In genomic region chr14:93450930-93451665, GRCm38 (mm10) we compare ENCODE assay signal across 24 mouse cellular contexts.
A peak's percentile ranks its signal among the peaks of the same experiment; 100 is the strongest.
DNase-seq lines count a peak whose midpoint lies in the region; ATAC-seq lines count a peak whose summit lies in the region.
"Had no signal": no experiment of that assay in that cellular context is flagged by ENCODE, and none has a peak within 500 bp of the region (broad histone marks: within the 10 kb centered on the region; RNA-seq: fewer than 3 reads in every experiment).

No protein-coding gene starts in this region.

- peak; percentile 25 for DNase-seq in cerebellum, adult 9-10 months
- no peak for DNase-seq in cerebellum, adult 9-11 months
- DNase-seq in layer of hippocampus, adult 11-12 months (ENCODE audit: low spot score): peak; percentile 11
- DNase-seq in layer of hippocampus, postnatal 25 days (ENCODE audit: extremely low spot score in 1 of 2, low spot score in 1 of 2): no peak
- DNase-seq in heart, postnatal 25 days (ENCODE audit: low spot score): no peak
- DNase-seq: adrenal gland, postnatal 14 days; B cell, adult 2 months; cerebellum, adult 11 months; cerebellum, adult 8-10 months; cerebellum, postnatal 36 days; gastrocnemius, postnatal 36 days; heart, adult 11 months; heart, postnatal 4 days; kidney, adult 11 months; kidney, adult 9 months had no signal

- peak overlapping the region; percentile 75 for H3K27ac ChIP-seq in forebrain, embryonic 15.5 days (replicated peaks)
- H3K27ac ChIP-seq: embryonic facial prominence, embryonic 15.5 days; heart, embryonic 13.5 days; hindbrain, embryonic 13.5 days; hindbrain, postnatal 0 days had no signal

- 0 out of 2 replicates have a peak, but pooled peaks cover 3% of the 10 kb centered on the region for H3K4me1 ChIP-seq in forebrain, embryonic 15.5 days
- H3K4me1 ChIP-seq: embryonic facial prominence, embryonic 15.5 days; heart, embryonic 13.5 days; hindbrain, embryonic 13.5 days had no signal

- intact Hi-C loops in heart, postnatal 25 days (cut with DNase I): no loop called here

- H3K36me3 ChIP-seq in forebrain, embryonic 15.5 days: no peaks in the 10 kb centered on the region
- H3K36me3 ChIP-seq: embryonic facial prominence, embryonic 15.5 days; G1E; heart, embryonic 13.5 days; hindbrain, embryonic 13.5 days had no signal

- WGBS in forebrain, embryonic 15.5 days: 52% methylated on average over 5 of the region's 5 CpGs

- H3K9ac ChIP-seq in forebrain, embryonic 15.5 days (replicated peaks): no peak overlapping the region
- H3K9ac ChIP-seq: embryonic facial prominence, embryonic 15.5 days; heart, embryonic 13.5 days; hindbrain, embryonic 13.5 days had no signal

- H3K4me3 ChIP-seq in forebrain, embryonic 15.5 days: no peak overlapping the region
- H3K4me3 ChIP-seq: embryonic facial prominence, embryonic 15.5 days; erythroblast, embryonic 14.5 days; heart, embryonic 13.5 days; hindbrain, embryonic 13.5 days had no signal

- no peaks in the 10 kb centered on the region for H3K27me3 ChIP-seq in forebrain, embryonic 15.5 days
- H3K27me3 ChIP-seq: embryonic facial prominence, embryonic 15.5 days; heart, embryonic 13.5 days; hindbrain, embryonic 13.5 days had no signal

- no peaks in the 10 kb centered on the region for H3K9me3 ChIP-seq in forebrain, embryonic 15.5 days
- H3K9me3 ChIP-seq: embryonic facial prominence, embryonic 15.5 days; G1E; heart, embryonic 13.5 days; hindbrain, embryonic 13.5 days had no signal

- peak; percentile 89 for ATAC-seq in forebrain, embryonic 15.5 days (replicated peaks)
- no peak for ATAC-seq in frontal cortex, adult (ENCODE audit: low TSS enrichment)
- ATAC-seq: CD4-positive, CD25-positive, alpha-beta regulatory T cell, adult 4 months; hindbrain, postnatal 0 days had no signal

- H3K4me2 ChIP-seq in forebrain, embryonic 15.5 days (replicated peaks): no peak overlapping the region
- H3K4me2 ChIP-seq: embryonic facial prominence, embryonic 15.5 days; heart, embryonic 13.5 days; hindbrain, embryonic 13.5 days had no signal

Comparison
In these comparisons a context has a peak if more than half of its experiments do, and no peak if none do; other contexts are left out.
1. DNase-seq: peak in cerebellum, adult 9-10 months (single experiment) and layer of hippocampus, adult 11-12 months (single experiment); none in cerebellum, adult 9-11 months (single experiment), layer of hippocampus, postnatal 25 days (0 of 2) and heart, postnatal 25 days (single experiment).